Mouse (Mus musculus) left cerebral cortex, adult 2 months (tissue): ENCODE data around the gene Vmn1r198. TPM values are rescaled to one million over a fixed set of nuclear protein-coding genes. Genes with fewer than 3 reads are reported as not detected.

Experiments used
- DNase-seq, 2 experiments: peaks; one replicate each; pipeline ENCODE4 v3.0.0; 2021 to 2022; ENCODE audit warnings: low spot score in 2 of 2, mixed read lengths in 1 of 2; ENCODE audit errors: extremely low spot score in 1 of 2
- H3K27ac ChIP-seq: fragments of 200-600 bp; 2 replicates; pipeline ENCODE4 v1.8.1; 2022
- H3K4me3 ChIP-seq: fragments of 200-600 bp; 2 replicates; pipeline ENCODE4 v1.8.1; 2022
- CTCF ChIP-seq: fragments of 200-600 bp; IDR thresholded peaks from 2 replicates; pipeline ENCODE4 v1.8.1; 2022; ENCODE audit warnings: antibody characterized with exemption, mild to moderate bottlenecking, moderate library complexity
- intact Hi-C: fragments of 180-260 bp; cut with DNase I; formaldehyde crosslinking; loops from one replicate; pipeline ENCODE4 v1.15.1; 2025
- total RNA-seq, 2 experiments: library from RNA; stranded (reverse); gene quantifications; 2 replicates each; pipeline ENCODE4 v1.2.3; 2021

Gene Vmn1r198
- total RNA-seq, 2 experiments from 2014 or later: not detected

DNA sequence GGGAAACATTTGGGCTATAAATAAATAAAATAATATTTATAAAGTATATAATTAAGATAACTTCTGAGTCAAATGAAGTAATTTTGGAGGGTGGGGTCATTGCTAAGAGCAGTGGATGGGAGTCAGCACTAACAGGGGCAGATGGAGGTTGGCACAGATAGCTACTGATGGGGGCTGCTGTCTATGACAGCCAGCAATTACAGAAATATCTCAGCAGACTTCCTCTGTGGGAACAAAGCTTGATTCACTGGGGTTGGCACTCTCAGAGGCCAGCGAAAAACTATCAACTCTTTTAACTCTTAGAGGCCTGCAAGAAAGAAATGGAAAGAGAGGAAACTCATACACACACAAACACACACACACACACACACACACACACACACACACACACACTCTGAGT lies 52.8 kb downstream of the Vmn1r198 start:
- H3K27ac ChIP-seq: no peak overlapping the region
- intact Hi-C loops: no loop called here
- no peak for DNase-seq
- no peak for TF ChIP-seq CTCF
- no peak overlapping the region for H3K4me3 ChIP-seq

Other genes with a start within 250 kb of the Vmn1r198 start
- not detected for gene Vmn1r189, start 244.5 kb upstream of the Vmn1r198 start, total RNA-seq
- gene Vmn1r191, start 166.4 kb upstream of the Vmn1r198 start, total RNA-seq: not detected
- not detected for gene Vmn1r192, start 159.2 kb upstream of the Vmn1r198 start, total RNA-seq
- not detected for gene Vmn1r193, start 127.2 kb upstream of the Vmn1r198 start, total RNA-seq
- not detected for gene Vmn1r194, start 106.1 kb upstream of the Vmn1r198 start, total RNA-seq
- not detected for gene Vmn1r195, start 79.8 kb upstream of the Vmn1r198 start, total RNA-seq
- gene Vmn1r196, start 60.4 kb upstream of the Vmn1r198 start, total RNA-seq: not detected
- not detected for gene Vmn1r197, start 25.8 kb upstream of the Vmn1r198 start, total RNA-seq
- not detected for gene Vmn1r199, start 29.5 kb downstream of the Vmn1r198 start, total RNA-seq
- not detected for gene Vmn1r200, start 40.0 kb downstream of the Vmn1r198 start, total RNA-seq
- gene Vmn1r201, start 121.6 kb downstream of the Vmn1r198 start, total RNA-seq: not detected
- under 1 TPM in 1 of 2 experiments, not detected in 1; 0.11 TPM for gene Vmn1r202, start 155.0 kb downstream of the Vmn1r198 start, total RNA-seq
- not detected for gene Vmn1r203, start 167.8 kb downstream of the Vmn1r198 start, total RNA-seq
- gene Vmn1r204, start 202.8 kb downstream of the Vmn1r198 start, total RNA-seq: not detected
- not detected for gene Vmn1r205, start 242.6 kb downstream of the Vmn1r198 start, total RNA-seq